Mouse (Mus musculus): ENCODE data around the gene Vdr.

- TF ChIP-seq CTCF (IDR thresholded peaks at IDR 0.05) (no peak), EP300 (IDR thresholded peaks at IDR 0.05) (no peak)
Observed at GRCm38 (mm10) chr15:97854551-97854950, 55.9 kb downstream of the Vdr start.

All from lung, postnatal 0 days (tissue).